Mouse (Mus musculus): ENCODE data around the gene Tm4sf20. TPM values are rescaled to one million over a fixed set of nuclear protein-coding genes. Genes with fewer than 3 reads are reported as not detected.

The Tm4sf20 gene
- polyA plus RNA-seq, 1 experiment from 2014 or later, result not detected

DNA sequence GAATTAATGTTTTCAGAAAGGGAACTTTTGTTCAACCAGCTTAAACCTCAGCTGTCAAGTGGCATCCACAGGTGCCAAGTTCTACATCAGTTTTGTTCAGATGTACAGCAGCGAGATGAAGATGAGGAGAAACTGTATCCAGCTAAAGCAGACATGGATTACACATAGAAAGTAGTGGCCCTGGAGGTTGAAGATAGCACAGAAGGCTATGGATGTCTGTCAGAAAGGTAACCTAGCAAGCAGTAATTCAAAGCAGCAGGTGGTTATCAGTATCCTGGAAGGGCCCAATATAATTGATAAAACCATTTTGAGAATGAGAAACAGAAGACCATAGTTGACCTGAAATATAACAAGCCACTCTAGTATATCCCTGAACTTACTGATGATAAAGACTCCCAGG is 34.9 kb downstream of the Tm4sf20 start:
- peaks cover 36% of the 10 kb centered on the region for H3K36me3 ChIP-seq (ENCODE audit: control insufficient read depth, insufficient read depth)
- no peaks in the 10 kb centered on the region for H3K4me1 ChIP-seq (replicated peaks; ENCODE audit: control insufficient read depth, insufficient read depth, low read length)
- no peak for ATAC-seq
- no peaks in the 10 kb centered on the region for H3K9me3 ChIP-seq (ENCODE audit: control insufficient read depth, low read length)
- WGBS, result 97% methylated on average over 1 of the region's 1 CpGs
- H3K27ac ChIP-seq (ENCODE audit: low read length), result no peak overlapping the region
- H3K27me3 ChIP-seq (replicated peaks; ENCODE audit: control insufficient read depth, insufficient read depth, low read length), result no peaks in the 10 kb centered on the region
- no peak overlapping the region for H3K4me2 ChIP-seq (ENCODE audit: low read length)
- no peak overlapping the region for H3K4me3 ChIP-seq (replicated peaks; ENCODE audit: low read length)
- no peak overlapping the region for H3K9ac ChIP-seq (replicated peaks; ENCODE audit: low read depth, low read length)

DNA sequence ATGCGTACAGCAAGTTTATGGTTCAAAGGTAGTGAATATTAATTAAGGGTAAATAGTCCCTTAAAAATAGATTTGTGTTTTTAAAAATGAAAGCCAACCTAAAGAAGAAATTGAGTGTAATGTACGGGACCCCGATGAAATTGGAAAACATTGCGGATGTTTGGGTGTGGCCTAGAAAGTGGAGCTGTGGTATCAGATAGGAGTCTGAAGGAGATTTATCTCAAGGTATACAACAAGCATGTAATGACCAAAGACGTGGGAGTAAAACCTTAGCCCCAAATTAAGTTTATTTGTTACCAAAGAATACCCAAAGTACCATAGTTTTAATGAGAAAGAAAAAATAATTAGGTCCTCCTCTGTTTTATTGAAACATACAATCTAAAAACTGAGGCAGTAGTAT is 41.8 kb downstream of the Tm4sf20 start:
- H3K4me1 ChIP-seq (replicated peaks; ENCODE audit: control insufficient read depth, insufficient read depth, low read length), result peaks cover 11% of the 10 kb centered on the region
- no peaks in the 10 kb centered on the region for H3K9me3 ChIP-seq (ENCODE audit: control insufficient read depth, low read length)
- no peak overlapping the region for H3K9ac ChIP-seq (replicated peaks; ENCODE audit: low read depth, low read length)
- 93% methylated on average over 5 of the region's 5 CpGs for WGBS
- peaks cover 11% of the 10 kb centered on the region for H3K36me3 ChIP-seq (ENCODE audit: control insufficient read depth, insufficient read depth)
- H3K4me3 ChIP-seq (replicated peaks; ENCODE audit: low read length), result no peak overlapping the region
- H3K27ac ChIP-seq (ENCODE audit: low read length), result no peak overlapping the region
- no peak overlapping the region for H3K4me2 ChIP-seq (ENCODE audit: low read length)
- peaks cover 6% of the 10 kb centered on the region; the same call in 1 of the 2 replicates for H3K27me3 ChIP-seq (replicated peaks; ENCODE audit: control insufficient read depth, insufficient read depth, low read length)
- ATAC-seq, result no peak

DNA sequence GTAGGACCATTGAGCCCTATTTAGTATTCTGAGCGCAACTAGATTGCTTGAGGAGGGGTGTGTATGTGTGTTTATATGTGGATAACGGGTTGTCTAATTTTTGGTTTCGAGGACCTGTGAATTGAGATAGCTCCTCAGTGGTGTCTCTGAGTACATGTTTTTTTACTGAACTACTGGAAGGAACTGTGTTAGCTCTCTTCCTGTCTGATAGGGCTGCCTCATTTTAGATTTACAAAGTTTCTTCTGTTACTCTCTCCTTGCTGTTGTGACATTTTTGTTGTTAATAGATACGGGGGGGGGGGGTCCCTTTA is 42.4 kb downstream of the Tm4sf20 start:
- ATAC-seq, result no peak
- 24% methylated on average over 4 of the region's 4 CpGs for WGBS
- H3K36me3 ChIP-seq (ENCODE audit: control insufficient read depth, insufficient read depth), result peaks cover 11% of the 10 kb centered on the region

DNA sequence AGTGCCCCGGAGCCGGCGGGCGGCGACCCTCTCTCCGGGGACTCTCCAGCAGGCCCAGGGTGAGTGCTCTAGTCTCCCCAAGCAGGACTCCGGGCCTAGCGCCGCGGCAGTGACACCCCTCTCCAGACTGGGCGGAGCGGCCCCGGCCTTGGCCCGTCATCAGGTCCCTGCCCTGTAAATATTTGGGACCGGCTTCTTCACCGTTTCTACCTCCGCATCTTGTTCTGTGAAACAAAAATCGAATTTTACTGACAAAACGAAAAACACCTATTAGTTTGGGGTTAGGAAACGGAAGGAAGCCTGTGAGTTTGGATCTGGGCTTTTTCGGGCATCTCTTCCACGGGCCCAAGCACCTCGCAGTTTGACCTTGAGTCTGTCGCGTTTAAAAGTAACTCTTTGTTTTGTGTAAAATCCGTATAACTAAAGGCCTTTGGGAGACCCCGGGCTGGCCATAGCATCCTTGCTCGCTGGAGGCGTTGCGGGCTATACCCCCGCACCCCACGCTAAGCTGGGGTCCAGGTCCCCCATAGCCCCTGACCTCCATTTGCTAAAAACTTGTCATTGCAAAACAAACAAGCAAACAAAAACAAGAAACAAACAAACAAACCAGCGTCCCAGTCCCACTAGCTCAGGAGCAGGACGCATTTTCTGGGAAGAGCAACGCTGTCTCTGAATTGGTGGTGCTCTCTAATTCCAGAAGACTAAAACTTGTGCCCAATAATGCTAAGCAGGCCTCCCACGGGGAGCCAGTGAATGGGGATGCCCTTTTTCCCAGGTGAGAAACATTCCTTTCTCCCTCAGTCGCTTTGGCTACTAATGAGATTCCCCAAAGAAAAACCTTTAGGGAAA is 43.0 kb downstream of the Tm4sf20 start:
- Histone ChIP-seq H3K4me2 (ENCODE audit: low read length) (peak overlapping the region; percentile 67), H3K27ac (ENCODE audit: low read length) (peak overlapping the region; percentile 48), H3K36me3 (ENCODE audit: control insufficient read depth, insufficient read depth) (peaks cover 11% of the 10 kb centered on the region), H3K4me3 (replicated peaks; ENCODE audit: low read length) (peak overlapping the region; percentile 78), H3K4me1 (replicated peaks; ENCODE audit: control insufficient read depth, insufficient read depth, low read length) (peaks cover 11% of the 10 kb centered on the region), H3K9me3 (ENCODE audit: control insufficient read depth, low read length) (no peaks in the 10 kb centered on the region), H3K9ac (replicated peaks; ENCODE audit: low read depth, low read length) (peak overlapping the region; percentile 94), H3K27me3 (replicated peaks; ENCODE audit: control insufficient read depth, insufficient read depth, low read length) (peaks cover 11% of the 10 kb centered on the region; the same call in 1 of the 2 replicates)
- WGBS, result under 1% methylated on average over 37 of the region's 37 CpGs
- ATAC-seq, result peak; percentile 95

More for the DNA sequence above, 42.4 kb downstream of the Tm4sf20 start:
- Histone ChIP-seq H3K9me3 (ENCODE audit: control insufficient read depth, low read length) (no peaks in the 10 kb centered on the region), H3K27me3 (replicated peaks; ENCODE audit: control insufficient read depth, insufficient read depth, low read length) (peaks cover 9% of the 10 kb centered on the region; the same call in 1 of the 2 replicates), H3K4me2 (ENCODE audit: low read length) (peak overlapping the region; percentile 67), H3K4me1 (replicated peaks; ENCODE audit: control insufficient read depth, insufficient read depth, low read length) (peaks cover 11% of the 10 kb centered on the region), H3K27ac (ENCODE audit: low read length) (no peak overlapping the region), H3K9ac (replicated peaks; ENCODE audit: low read depth, low read length) (peak overlapping the region; percentile 94), H3K4me3 (replicated peaks; ENCODE audit: low read length) (peak overlapping the region; percentile 78)

DNA sequence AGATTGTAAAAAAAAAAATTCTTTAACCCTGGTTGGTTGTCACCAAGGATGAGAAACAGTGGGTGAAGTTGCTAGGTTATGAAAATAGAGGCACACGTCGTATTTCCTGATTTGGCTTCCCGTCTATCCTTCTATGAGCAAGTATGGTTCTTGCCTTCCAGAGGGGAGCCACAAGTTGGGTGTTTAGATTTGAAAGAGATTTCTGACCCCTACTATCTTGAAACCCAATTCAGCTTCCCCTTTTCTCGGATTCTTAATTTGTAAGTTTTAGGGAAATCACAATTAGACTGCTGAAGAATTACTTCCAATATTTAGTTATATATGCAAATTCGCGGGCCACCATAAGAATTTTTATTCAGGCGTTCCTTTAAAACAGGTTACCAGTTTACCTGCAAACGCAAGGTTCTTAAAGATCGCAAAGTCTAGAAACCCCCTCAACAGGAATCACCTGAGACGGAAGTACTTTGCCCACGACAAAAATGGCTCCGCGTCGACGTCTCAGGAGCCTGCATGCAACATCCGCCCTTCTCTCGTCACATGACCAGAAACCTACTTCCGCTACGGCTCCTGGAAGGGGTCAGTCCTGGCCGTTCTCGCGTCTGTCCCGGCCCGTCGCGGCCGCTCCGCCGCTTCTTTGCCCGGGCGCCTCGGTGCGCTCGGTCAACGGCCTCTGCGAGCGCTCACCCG is 43.8 kb downstream of the Tm4sf20 start, which contains the start of gene Mff:
Mff (plus strand) TSS at position 552 of the 687 bp plus-strand sequence.
- Histone ChIP-seq H3K36me3 (ENCODE audit: control insufficient read depth, insufficient read depth) (peaks cover 6% of the 10 kb centered on the region), H3K4me3 (replicated peaks; ENCODE audit: low read length) (peak within 1 kb of the TSS; percentile 78), H3K9me3 (ENCODE audit: control insufficient read depth, low read length) (no peaks in the 10 kb centered on the region), H3K9ac (replicated peaks; ENCODE audit: low read depth, low read length) (peak within 1 kb of the TSS; percentile 94), H3K27ac (ENCODE audit: low read length) (peak within 1 kb of the TSS; percentile 48), H3K4me2 (ENCODE audit: low read length) (peak within 1 kb of the TSS; percentile 67), H3K27me3 (replicated peaks; ENCODE audit: control insufficient read depth, insufficient read depth, low read length) (peaks cover 11% of the 10 kb centered on the region; the same call in 1 of the 2 replicates), H3K4me1 (replicated peaks; ENCODE audit: control insufficient read depth, insufficient read depth, low read length) (peaks cover 11% of the 10 kb centered on the region)
- 10% methylated on average over 38 of the region's 38 CpGs for WGBS
- peak; percentile 99 for ATAC-seq

DNA sequence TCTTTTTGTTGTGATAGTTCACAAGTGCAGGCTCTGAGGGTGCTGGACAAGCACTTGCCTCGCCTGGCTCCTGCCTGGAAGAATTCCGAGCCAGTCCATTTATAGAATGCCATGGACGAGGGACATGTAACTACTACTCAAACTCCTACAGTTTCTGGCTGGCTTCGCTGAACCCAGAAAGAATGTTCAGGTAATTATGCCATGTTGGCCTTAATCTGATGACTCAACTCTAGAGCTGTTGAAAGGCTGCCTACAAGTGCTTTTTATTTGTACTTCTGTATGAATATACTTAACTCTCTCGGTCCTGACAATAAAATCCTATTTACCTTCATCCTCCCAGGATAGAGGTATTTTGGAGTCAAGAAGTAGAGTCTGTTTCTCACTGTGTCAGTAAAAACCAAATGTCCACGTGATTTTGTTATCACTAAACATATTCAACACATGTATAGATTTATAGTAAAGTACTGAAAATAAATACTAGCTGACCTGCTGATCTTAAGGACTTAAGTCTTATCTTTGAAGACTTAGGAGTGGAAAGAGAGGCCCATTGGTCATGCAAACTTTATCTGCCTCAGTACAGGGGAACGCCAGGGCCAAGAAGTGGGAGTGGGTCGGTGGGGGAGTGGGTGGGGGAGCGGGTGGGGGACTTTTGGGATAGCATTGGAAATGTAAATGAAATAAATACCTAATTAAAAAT is 50.3 kb downstream of the Tm4sf20 start:
- Histone ChIP-seq H3K4me2 (ENCODE audit: low read length) (no peak overlapping the region), H3K4me3 (replicated peaks; ENCODE audit: low read length) (no peak overlapping the region), H3K9me3 (ENCODE audit: control insufficient read depth, low read length) (no peaks in the 10 kb centered on the region), H3K4me1 (replicated peaks; ENCODE audit: control insufficient read depth, insufficient read depth, low read length) (no peaks in the 10 kb centered on the region), H3K9ac (replicated peaks; ENCODE audit: low read depth, low read length) (no peak overlapping the region), H3K36me3 (ENCODE audit: control insufficient read depth, insufficient read depth) (no peaks in the 10 kb centered on the region), H3K27ac (ENCODE audit: low read length) (no peak overlapping the region), H3K27me3 (replicated peaks; ENCODE audit: control insufficient read depth, insufficient read depth, low read length) (peaks cover 8% of the 10 kb centered on the region; the same call in 1 of the 2 replicates)
- 82% methylated on average over 9 of the region's 9 CpGs for WGBS
- no peak for ATAC-seq

Other genes starting within 250 kb of the Tm4sf20 start
- 0.25 and 0.29 TPM in 2 replicates for gene Col4a4, start 181.6 kb downstream of the Tm4sf20 start, polyA plus RNA-seq (2015; fragmentation: Nextera tagmentation; extraction: Ambion mirVana)
- 0.24 and 0.51 TPM in 2 replicates for gene Col4a3, start 181.5 kb downstream of the Tm4sf20 start, polyA plus RNA-seq (2015; fragmentation: Nextera tagmentation; extraction: Ambion mirVana)
- 410 and 433 TPM in 2 replicates for gene Mff, start 43.6 kb downstream of the Tm4sf20 start, polyA plus RNA-seq (2015; fragmentation: Nextera tagmentation; extraction: Ambion mirVana)
- gene Gm47791, start 2.8 kb upstream of the Tm4sf20 start, polyA plus RNA-seq (2015; fragmentation: Nextera tagmentation; extraction: Ambion mirVana), result not detected in 2 replicates
- gene Agfg1, start 71.0 kb upstream of the Tm4sf20 start, polyA plus RNA-seq (2015; fragmentation: Nextera tagmentation; extraction: Ambion mirVana), result 33.7 and 39.9 TPM in 2 replicates
- gene A030005L19Rik, start 144.9 kb upstream of the Tm4sf20 start, polyA plus RNA-seq (2015; fragmentation: Nextera tagmentation; extraction: Ambion mirVana), result 0.32 TPM in 1 of 2 replicates, not detected in the other
- not detected in 2 replicates for gene A030014E15Rik, start 156.5 kb upstream of the Tm4sf20 start, polyA plus RNA-seq (2015; fragmentation: Nextera tagmentation; extraction: Ambion mirVana)
- not detected in 2 replicates for gene Gm6217, start 162.9 kb upstream of the Tm4sf20 start, polyA plus RNA-seq (2015; fragmentation: Nextera tagmentation; extraction: Ambion mirVana)
- not detected in 2 replicates for gene A030003K21Rik, start 174.9 kb upstream of the Tm4sf20 start, polyA plus RNA-seq (2015; fragmentation: Nextera tagmentation; extraction: Ambion mirVana)
- not detected in 2 replicates for gene Gm7544, start 187.6 kb upstream of the Tm4sf20 start, polyA plus RNA-seq (2015; fragmentation: Nextera tagmentation; extraction: Ambion mirVana)
- not detected in 2 replicates for gene Gm47955, start 191.8 kb upstream of the Tm4sf20 start, polyA plus RNA-seq (2015; fragmentation: Nextera tagmentation; extraction: Ambion mirVana)
- not detected in 2 replicates for gene Gm47959, start 232.1 kb upstream of the Tm4sf20 start, polyA plus RNA-seq (2015; fragmentation: Nextera tagmentation; extraction: Ambion mirVana)

Data from forebrain, embryonic 16.5 days (tissue).